Mouse (Mus musculus): Measurements from ENCODE around the gene Ano2. TPM values are rescaled to one million over a fixed set of nuclear protein-coding genes. Genes with fewer than 3 reads are reported as not detected.

The Ano2 gene
- total and polyA plus RNA-seq, 3 experiments, result not detected

- in situ Hi-C loops (cut with MboI; ENCODE audit: low pct_ligation_motif_present, low pct_unique_long_range_greater_than_20kb, low sequenced_read_pairs), result no loop called here
- H3K27me3 ChIP-seq (replicated peaks), result peaks cover 89% of the 10 kb centered on the region
- H3K4me1 ChIP-seq (ENCODE audit: control insufficient read depth in 1 of 2, insufficient read depth in 2 of 2), result no peaks in the 10 kb centered on the region
- no peak for DNase-seq (ENCODE audit: extremely low read depth)
- H3K4me2 ChIP-seq (ENCODE audit: insufficient read depth, low read depth, poor library complexity, severe bottlenecking), result no peak overlapping the region
- H3K9me3 ChIP-seq (replicated peaks; ENCODE audit: low read length), result no peaks in the 10 kb centered on the region
- no peaks in the 10 kb centered on the region for H3K36me3 ChIP-seq (replicated peaks in 1 of 2; ENCODE audit: control insufficient read depth in 1 of 2, insufficient read depth in 1 of 2, low read length in 1 of 2)
- no peak overlapping the region for H3K9ac ChIP-seq (ENCODE audit: insufficient read depth, low read depth)
- no peak overlapping the region for H3K27ac ChIP-seq (ENCODE audit: insufficient read depth, low read depth)
- no peak for TF ChIP-seq ZMIZ1 (IDR thresholded peaks at IDR 0.05; ENCODE audit: low read depth, low read length)
- no peak for TF ChIP-seq NRF1 (IDR thresholded peaks at IDR 0.05; ENCODE audit: low read depth, low read length)
- no peak for TF ChIP-seq ZKSCAN1 (IDR thresholded peaks at IDR 0.05; ENCODE audit: borderline replicate concordance, low read depth, low read length)
- no peak for TF ChIP-seq MYC (IDR thresholded peaks at IDR 0.05; ENCODE audit: low read depth, low read length)
- TF ChIP-seq NELFE (IDR thresholded peaks at IDR 0.05; ENCODE audit: low read depth, low read length), result no peak
- TF ChIP-seq EP300 (IDR thresholded peaks at IDR 0.05; ENCODE audit: low read length), result no peak
- no peak for TF ChIP-seq ELF1 (IDR thresholded peaks at IDR 0.05; ENCODE audit: low read depth, low read length)
- TF ChIP-seq POLR2AphosphoS2 (IDR thresholded peaks at IDR 0.05; ENCODE audit: low read depth, low read length), result no peak
- no peak overlapping the region for H3K4me3 ChIP-seq (replicated peaks in 1 of 3; ENCODE audit: low read depth in 2 of 3, low read length in 2 of 3, poor library complexity in 1 of 3)
- H3K79me2 ChIP-seq (replicated peaks; ENCODE audit: control insufficient read depth, extremely low read depth, insufficient read depth, poor library complexity, severe bottlenecking), result no peaks in the 10 kb centered on the region
- dilution Hi-C loops (cut with MboI; ENCODE audit: extremely low pct_ligation_motif_present, extremely low pct_unique_long_range_greater_than_20kb, low sequenced_read_pairs), result no loop called here
Measured at GRCm38 (mm10) chr6:126035621-126036020, 345.4 kb downstream of the Ano2 start.

- no peaks in the 10 kb centered on the region for H3K9me3 ChIP-seq (replicated peaks; ENCODE audit: low read length)
- peaks cover 88% of the 10 kb centered on the region for H3K27me3 ChIP-seq (replicated peaks)
- no peaks in the 10 kb centered on the region for H3K4me1 ChIP-seq (ENCODE audit: control insufficient read depth in 1 of 2, insufficient read depth in 2 of 2)
- H3K27ac ChIP-seq (ENCODE audit: insufficient read depth, low read depth), result no peak overlapping the region
- in situ Hi-C loops (cut with MboI; ENCODE audit: low pct_ligation_motif_present, low pct_unique_long_range_greater_than_20kb, low sequenced_read_pairs) (no loop called here), dilution Hi-C loops (cut with MboI; ENCODE audit: extremely low pct_ligation_motif_present, extremely low pct_unique_long_range_greater_than_20kb, low sequenced_read_pairs) (no loop called here)
- TF ChIP-seq NRF1 (IDR thresholded peaks at IDR 0.05; ENCODE audit: low read depth, low read length), result no peak
- TF ChIP-seq ZKSCAN1 (IDR thresholded peaks at IDR 0.05; ENCODE audit: borderline replicate concordance, low read depth, low read length), result no peak
- no peak for TF ChIP-seq MEF2A (IDR thresholded peaks at IDR 0.05; ENCODE audit: borderline replicate concordance, low read depth, low read length)
- no peak for TF ChIP-seq E2F4 (IDR thresholded peaks at IDR 0.05; ENCODE audit: insufficient replicate concordance, low read depth, low read length)
- no peak for TF ChIP-seq CHD1 (IDR thresholded peaks at IDR 0.05; ENCODE audit: low read depth, low read length)
- TF ChIP-seq ZNF384 (IDR thresholded peaks at IDR 0.05; ENCODE audit: low read depth, low read length), result no peak
- peak; percentile 45 to 62 for TF ChIP-seq CTCF (conservative IDR thresholded peaks at IDR 0.05 in 1 of 2, IDR thresholded peaks at IDR 0.05 in 1 of 2; ENCODE audit: low read depth in 2 of 2, low read length in 2 of 2)
- TF ChIP-seq ELF1 (IDR thresholded peaks at IDR 0.05; ENCODE audit: low read depth, low read length), result no peak
- TF ChIP-seq PAX5 (IDR thresholded peaks at IDR 0.05; ENCODE audit: low read length), result no peak
- TF ChIP-seq RAD21 (IDR thresholded peaks at IDR 0.05; ENCODE audit: low read depth, low read length), result peak; percentile 12
- no peak for TF ChIP-seq ZC3H11A (IDR thresholded peaks at IDR 0.05; ENCODE audit: low read depth, low read length)
- TF ChIP-seq SMC3 (IDR thresholded peaks at IDR 0.05; ENCODE audit: low read depth, low read length), result peak; percentile 55
- no peak for TF ChIP-seq POLR2A (IDR thresholded peaks at IDR 0.05; ENCODE audit: low read depth, low read length)
- DNase-seq (ENCODE audit: extremely low read depth), result peak; percentile 10
- no peaks in the 10 kb centered on the region for H3K79me2 ChIP-seq (replicated peaks; ENCODE audit: control insufficient read depth, extremely low read depth, insufficient read depth, poor library complexity, severe bottlenecking)
- no peak overlapping the region for H3K4me2 ChIP-seq (ENCODE audit: insufficient read depth, low read depth, poor library complexity, severe bottlenecking)
- H3K4me3 ChIP-seq (replicated peaks in 1 of 3; ENCODE audit: low read depth in 2 of 3, low read length in 2 of 3, poor library complexity in 1 of 3), result no peak overlapping the region
- no peak overlapping the region for H3K9ac ChIP-seq (ENCODE audit: insufficient read depth, low read depth)
- no peaks in the 10 kb centered on the region for H3K36me3 ChIP-seq (replicated peaks in 1 of 2; ENCODE audit: control insufficient read depth in 1 of 2, insufficient read depth in 1 of 2, low read length in 1 of 2)
Measured at GRCm38 (mm10) chr6:126045931-126046330, 355.7 kb downstream of the Ano2 start.
